Mouse (Mus musculus) stomach, embryonic 14.5 days (tissue): ENCODE results near the gene Trpc2. TPM values are rescaled to one million over a fixed set of nuclear protein-coding genes. Genes with fewer than 3 reads are reported as not detected.

Source experiments
- ATAC-seq: fragments of 200-750 bp; cut with Nextera tagmentation; 2 replicates; pipeline ENCODE4 v1.8.0; 2017; ENCODE audit warnings: low read depth, moderate TSS enrichment; ENCODE audit not compliant: insufficient number of reproducible peaks, insufficient read depth, low FRiP score
- H3K27ac ChIP-seq: fragments of 300-500 bp; sonication (generic); 2 replicates; pipeline ENCODE4 v1.5.1; 2014; ENCODE audit warnings: mild to moderate bottlenecking, low read length, moderate library complexity, mixed read lengths
- H3K27me3 ChIP-seq: fragments of 300-500 bp; sonication (generic); 2 replicates; pipeline ENCODE4 v1.6.1; 2014; ENCODE audit warnings: low read length, control low read depth, mixed read lengths; ENCODE audit not compliant: control insufficient read depth, insufficient read depth
- H3K36me3 ChIP-seq: fragments of 300-500 bp; sonication (generic); 2 replicates; pipeline ENCODE4 v1.6.1; 2014; ENCODE audit warnings: mild to moderate bottlenecking, control low read depth, low read length, moderate library complexity, mixed read lengths; ENCODE audit not compliant: control insufficient read depth, insufficient read depth
- H3K4me1 ChIP-seq: fragments of 300-500 bp; sonication (generic); 2 replicates; pipeline ENCODE4 v1.6.1; 2014; ENCODE audit warnings: low read length, control low read depth, mixed read lengths; ENCODE audit not compliant: control insufficient read depth, insufficient read depth
- H3K4me2 ChIP-seq: fragments of 300-500 bp; sonication (generic); replicated peaks from 2 replicates; pipeline ENCODE4 v1.6.1; 2014; ENCODE audit warnings: low read depth, low read length, control low read depth
- H3K4me3 ChIP-seq: fragments of 300-500 bp; sonication (generic); 2 replicates; pipeline ENCODE4 v1.5.1; 2014; ENCODE audit warnings: low read depth, low read length, control low read depth
- H3K9ac ChIP-seq: fragments of 300-500 bp; sonication (generic); replicated peaks from 2 replicates; pipeline ENCODE4 v1.6.1; 2014; ENCODE audit warnings: low read depth, mild to moderate bottlenecking, control low read depth, low read length, moderate library complexity, mixed read lengths
- H3K9me3 ChIP-seq: fragments of 300-500 bp; sonication (generic); 2 replicates; pipeline ENCODE4 v1.6.1; 2016; ENCODE audit warnings: low read depth, low read length, control low read depth; ENCODE audit not compliant: control insufficient read depth
- WGBS: fragments of 180-500 bp; shearing (Covaris S2); extraction: QIAGEN DNeasy Blood & Tissue Kit; methylation state at CpG from one replicate; pipeline ENCODE4 v1.1.7; 2014; 5-methylcytosine and 5-hydroxymethylcytosine counted together
- polyA plus RNA-seq: library from polyadenylated mRNA; unstranded; fragments of >200 nt; fragmentation: Nextera tagmentation; extraction: Ambion mirVana; gene quantifications from 2 replicates; pipeline ENCODE4 v1.2.1, GENCODE M21; 2014

The Trpc2 gene
- polyA plus RNA-seq, 1 experiment from 2014 or later = not detected

DNA sequence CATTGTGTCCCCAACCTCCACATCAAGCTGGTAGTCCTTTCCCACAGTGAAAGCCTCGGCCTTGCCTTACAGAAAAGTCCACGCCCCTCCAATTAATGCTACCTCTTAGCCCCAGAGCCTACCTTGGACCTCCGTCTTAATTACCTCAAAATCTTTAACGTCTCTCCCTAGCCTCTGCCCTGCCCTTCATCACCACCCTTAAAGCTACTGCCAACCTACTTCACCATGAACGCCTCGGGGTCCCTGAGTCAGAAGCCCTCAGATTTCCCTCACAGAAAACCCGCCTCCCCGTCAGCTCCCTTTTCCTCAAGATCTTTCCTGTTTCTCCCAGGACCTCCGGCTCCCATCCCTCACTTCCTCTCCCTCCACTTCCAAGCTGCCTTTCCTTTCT, 18.3 kb upstream of the Trpc2 start:
- Histone ChIP-seq H3K36me3 (peaks cover 1% of the 10 kb centered on the region; the same call in 1 of the 2 replicates), H3K4me2 (peak overlapping the region; percentile 61), H3K9ac (peak overlapping the region; percentile 65), H3K27ac (peak overlapping the region; percentile 87; the same call in 1 of the 2 replicates), H3K9me3 (no peaks in the 10 kb centered on the region), H3K4me3 (peak overlapping the region; percentile 74), H3K4me1 (peaks cover 9% of the 10 kb centered on the region), H3K27me3 (no peaks in the 10 kb centered on the region)
- ATAC-seq = 0 out of 2 replicates have a peak, but pooled peaks have one; percentile 0
- 2% methylated on average over 9 of the region's 9 CpGs for WGBS

DNA sequence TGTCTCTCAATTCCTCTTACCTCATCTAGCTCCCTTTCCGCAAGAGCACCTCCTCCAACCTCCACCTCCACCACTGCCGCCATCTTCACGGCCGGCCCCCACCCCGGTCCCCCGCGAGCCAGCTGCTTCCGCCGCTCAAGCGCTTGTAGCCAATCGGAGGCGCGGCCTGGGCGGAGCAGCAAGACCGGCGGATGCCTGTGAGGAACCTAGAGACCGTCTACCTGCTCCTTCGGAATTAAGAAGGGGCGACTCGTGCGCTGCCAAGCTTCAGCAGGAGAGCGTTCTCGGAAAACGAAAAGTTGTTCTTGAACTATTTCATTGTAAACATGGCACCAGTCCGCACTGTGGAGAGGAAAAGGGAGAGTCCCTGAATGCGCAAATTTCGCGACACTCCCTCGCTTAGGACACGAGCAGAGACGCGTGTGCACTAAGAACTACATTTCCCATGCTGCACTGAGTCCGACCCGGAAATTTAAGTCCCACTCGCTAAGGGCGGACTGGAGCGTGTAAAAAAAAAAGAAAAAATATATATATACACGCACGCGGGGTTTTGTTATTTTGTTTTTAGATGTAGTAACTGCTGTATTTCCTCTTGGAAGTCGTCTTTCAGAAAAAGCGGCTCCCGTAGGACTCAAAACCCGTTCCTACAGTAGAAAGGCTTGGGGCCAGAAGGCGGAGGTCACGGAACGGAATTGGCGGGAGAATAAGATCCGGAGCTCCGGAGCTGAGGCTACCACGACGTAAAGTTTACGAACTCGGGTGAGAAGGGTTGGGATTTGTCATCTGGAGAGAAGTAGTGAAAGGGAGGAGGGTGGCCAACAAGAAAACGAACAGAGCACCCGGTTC, 17.6 kb upstream of the Trpc2 start, which contains the start of the genes Rnf121, Xndc1 and Xntrpc:
Gene Rnf121, minus strand, starts transcription at position 424 of the 846 bp plus-strand sequence.
Gene Xndc1, plus strand, starts transcription at position 466 of the 846 bp plus-strand sequence.
Gene Xntrpc, plus strand, starts transcription at position 668 of the 846 bp plus-strand sequence.
- ATAC-seq = peak; percentile 99
- Histone ChIP-seq H3K36me3 (no peaks in the 10 kb centered on the region), H3K27ac (peak within 1 kb of the TSS; percentile 87), H3K9me3 (no peaks in the 10 kb centered on the region), H3K4me3 (peak within 1 kb of the TSS; percentile 74), H3K4me2 (peak within 1 kb of the TSS; percentile 61), H3K9ac (peak within 1 kb of the TSS; percentile 65), H3K4me1 (peaks cover 9% of the 10 kb centered on the region), H3K27me3 (no peaks in the 10 kb centered on the region)
- WGBS = under 1% methylated on average over 56 of the region's 56 CpGs

DNA sequence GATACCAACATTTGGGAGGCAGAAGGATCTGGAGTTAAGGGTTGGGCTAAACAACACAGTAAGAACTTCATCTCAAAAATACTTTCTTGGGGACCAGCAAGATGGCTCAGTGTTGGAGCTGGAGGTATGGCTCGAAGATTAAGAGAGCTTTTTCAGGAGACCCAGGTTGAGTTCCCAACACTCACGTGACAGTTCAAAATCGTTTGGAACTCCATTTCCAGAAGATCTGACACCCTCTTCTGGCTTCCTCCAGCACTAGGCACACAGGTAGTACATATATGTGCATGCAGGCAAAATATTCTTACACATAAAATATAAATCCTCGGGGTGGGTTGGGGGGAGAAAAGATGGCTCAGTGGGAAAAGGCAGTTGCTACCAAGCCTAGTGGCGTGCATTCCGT, 16.6 kb upstream of the Trpc2 start:
- Histone ChIP-seq H3K9me3 (no peaks in the 10 kb centered on the region), H3K27ac (peak overlapping the region; percentile 87; the same call in 1 of the 2 replicates), H3K4me3 (peak overlapping the region; percentile 74), H3K9ac (peak overlapping the region; percentile 65; the same call in 1 of the 2 replicates), H3K4me1 (peaks cover 9% of the 10 kb centered on the region), H3K4me2 (peak overlapping the region; percentile 59), H3K36me3 (no peaks in the 10 kb centered on the region), H3K27me3 (no peaks in the 10 kb centered on the region)
- ATAC-seq = no peak
- 71% methylated on average over 6 of the region's 6 CpGs for WGBS

DNA sequence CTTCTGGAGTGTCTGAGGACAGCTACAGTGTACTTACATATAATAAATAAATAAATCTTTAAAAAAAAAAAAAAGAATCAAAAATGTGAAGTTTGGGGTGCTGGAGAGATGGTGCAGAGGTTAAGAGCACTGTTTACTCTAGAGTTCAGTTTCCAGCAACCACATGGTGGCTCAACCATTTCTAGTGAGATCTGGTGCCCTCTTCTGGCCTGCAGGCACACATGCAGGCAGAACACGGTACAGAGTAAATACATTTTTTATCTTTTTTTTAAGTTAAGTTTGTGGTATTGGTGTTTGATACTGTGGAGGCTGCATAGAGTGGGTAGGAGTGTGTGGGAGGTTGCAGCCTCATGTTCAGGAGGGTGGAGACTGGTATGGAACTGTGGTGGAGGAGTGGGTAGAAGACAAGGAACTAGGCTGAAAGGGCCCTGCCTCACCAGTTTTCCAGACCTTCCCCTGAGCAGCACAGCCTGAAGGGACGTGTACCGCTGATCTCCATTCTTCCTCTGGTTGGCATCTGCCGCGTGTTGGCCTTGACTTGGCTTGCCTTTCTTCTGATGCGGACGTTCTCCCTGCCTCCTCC, 6.1 kb upstream of the Trpc2 start:
- no peak overlapping the region for H3K27ac ChIP-seq
- H3K4me2 ChIP-seq = no peak overlapping the region
- no peak overlapping the region for H3K9ac ChIP-seq
- H3K27me3 ChIP-seq = no peaks in the 10 kb centered on the region
- 83% methylated on average over 7 of the region's 7 CpGs for WGBS
- no peak for ATAC-seq
- no peaks in the 10 kb centered on the region for H3K9me3 ChIP-seq
- H3K4me1 ChIP-seq = no peaks in the 10 kb centered on the region
- H3K36me3 ChIP-seq = peaks cover 79% of the 10 kb centered on the region
- no peak overlapping the region for H3K4me3 ChIP-seq

DNA sequence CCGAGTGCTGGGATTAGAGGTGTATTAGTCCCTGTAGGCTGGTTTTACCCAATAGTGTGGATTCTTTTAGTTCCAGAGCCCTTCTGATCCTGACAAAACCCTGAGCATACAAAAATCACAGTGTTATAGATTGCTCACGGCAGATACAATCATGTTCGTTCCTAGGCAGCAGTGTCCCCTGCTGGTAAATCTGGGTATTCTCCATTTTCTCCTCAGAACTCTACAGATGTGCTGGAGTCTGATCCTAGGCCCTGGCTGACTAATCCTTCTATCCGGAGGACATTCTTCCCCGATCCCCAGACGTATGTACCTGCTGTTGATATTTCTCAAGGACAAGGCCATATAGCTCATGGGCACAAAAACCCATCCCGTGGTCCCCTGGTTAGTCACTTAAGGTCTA, 4.4 kb upstream of the Trpc2 start:
- ATAC-seq = no peak
- H3K36me3 ChIP-seq = peaks cover 79% of the 10 kb centered on the region
- 75% methylated on average over 7 of the region's 7 CpGs for WGBS

DNA sequence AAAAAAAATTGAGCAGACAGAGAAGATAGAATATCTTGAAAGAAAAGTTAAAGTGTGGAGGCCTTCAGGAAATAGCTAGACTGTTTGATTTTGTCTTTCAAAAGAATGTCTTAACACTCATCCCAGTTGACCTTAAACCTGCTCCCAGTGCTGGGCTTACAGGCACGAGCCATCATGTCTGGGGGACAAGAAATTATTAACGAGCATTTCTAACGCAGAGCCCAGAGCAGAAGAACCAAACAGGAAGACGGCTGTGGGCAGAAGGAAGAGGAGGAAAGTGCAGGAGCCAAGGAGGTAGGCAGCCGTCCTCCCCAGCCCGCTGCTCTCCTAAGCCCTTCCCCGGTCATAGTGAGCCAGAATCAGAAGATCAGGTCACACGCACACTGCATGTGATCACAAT, 2.6 kb upstream of the Trpc2 start:
- 81% methylated on average over 8 of the region's 8 CpGs for WGBS
- H3K4me1 ChIP-seq = no peaks in the 10 kb centered on the region
- H3K4me3 ChIP-seq = no peak overlapping the region
- no peak overlapping the region for H3K27ac ChIP-seq
- no peak overlapping the region for H3K4me2 ChIP-seq
- no peaks in the 10 kb centered on the region for H3K27me3 ChIP-seq
- no peak overlapping the region for H3K9ac ChIP-seq
- H3K36me3 ChIP-seq = peaks cover 64% of the 10 kb centered on the region
- no peaks in the 10 kb centered on the region for H3K9me3 ChIP-seq
- ATAC-seq = no peak

More for the DNA sequence above, 4.4 kb upstream of the Trpc2 start:
- Histone ChIP-seq H3K9me3 (no peaks in the 10 kb centered on the region), H3K4me3 (no peak overlapping the region), H3K4me2 (no peak overlapping the region), H3K9ac (no peak overlapping the region), H3K27ac (no peak overlapping the region), H3K27me3 (no peaks in the 10 kb centered on the region), H3K4me1 (no peaks in the 10 kb centered on the region)

DNA sequence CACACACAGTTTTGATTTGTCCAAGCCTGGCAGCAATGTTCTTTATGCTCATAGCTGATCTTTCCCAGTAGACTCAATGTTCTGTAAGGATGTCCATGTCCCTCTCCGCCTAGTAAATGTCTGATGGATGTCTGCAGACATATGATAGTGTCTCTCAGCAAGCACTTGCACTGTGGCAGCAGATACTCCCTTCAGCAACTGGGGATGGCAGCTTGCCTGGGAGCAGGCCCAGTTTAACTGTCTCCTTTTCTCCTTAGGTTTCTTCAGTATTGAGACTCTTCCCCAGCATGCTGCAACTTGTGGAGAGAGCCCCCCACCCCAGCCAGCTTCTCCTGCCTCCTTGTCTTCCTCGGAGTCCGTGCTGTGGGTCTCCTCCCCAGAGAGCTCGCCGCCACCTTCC, 1.1 kb upstream of the Trpc2 start:
- Histone ChIP-seq H3K9me3 (no peaks in the 10 kb centered on the region), H3K9ac (no peak overlapping the region), H3K4me3 (no peak overlapping the region), H3K27me3 (no peaks in the 10 kb centered on the region), H3K4me2 (no peak overlapping the region), H3K27ac (no peak overlapping the region), H3K4me1 (no peaks in the 10 kb centered on the region), H3K36me3 (peaks cover 55% of the 10 kb centered on the region)
- 96% methylated on average over 5 of the region's 5 CpGs for WGBS
- ATAC-seq = no peak

DNA sequence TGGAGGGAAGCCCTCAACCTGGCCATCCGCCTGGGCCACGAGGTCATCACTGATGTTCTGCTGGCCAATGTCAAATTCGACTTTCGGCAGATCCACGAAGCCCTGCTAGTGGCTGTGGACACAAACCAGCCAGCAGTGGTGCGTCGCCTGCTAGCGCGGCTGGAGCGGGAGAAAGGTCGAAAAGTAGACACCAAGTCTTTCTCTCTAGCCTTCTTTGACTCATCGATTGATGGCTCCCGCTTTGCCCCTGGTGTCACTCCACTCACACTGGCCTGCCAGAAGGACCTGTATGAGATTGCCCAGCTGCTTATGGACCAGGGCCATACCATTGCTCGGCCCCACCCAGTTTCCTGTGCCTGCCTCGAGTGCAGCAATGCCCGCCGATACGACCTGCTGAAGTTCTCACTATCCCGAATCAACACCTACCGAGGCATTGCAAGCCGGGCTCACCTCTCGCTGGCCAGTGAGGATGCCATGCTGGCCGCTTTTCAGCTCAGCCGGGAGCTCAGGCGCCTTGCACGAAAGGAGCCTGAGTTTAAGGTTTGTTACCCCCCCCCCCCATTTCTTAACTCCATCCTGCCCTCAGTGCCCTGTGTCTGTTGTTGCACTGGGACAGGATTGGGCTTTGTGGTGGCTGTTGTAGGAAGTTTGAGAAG, 1.3 kb downstream of the Trpc2 start:
- Histone ChIP-seq H3K9me3 (no peaks in the 10 kb centered on the region), H3K9ac (no peak overlapping the region), H3K36me3 (peaks cover 36% of the 10 kb centered on the region), H3K4me1 (no peaks in the 10 kb centered on the region), H3K27ac (no peak overlapping the region), H3K4me2 (no peak overlapping the region), H3K4me3 (no peak overlapping the region), H3K27me3 (no peaks in the 10 kb centered on the region)
- no peak for ATAC-seq
- 85% methylated on average over 26 of the region's 26 CpGs for WGBS
